Mouse (Mus musculus): ENCODE results near the gene Btnl10.
A peak's percentile ranks its signal among the peaks of the same experiment; 100 is the strongest.

Gene Btnl10

DNA sequence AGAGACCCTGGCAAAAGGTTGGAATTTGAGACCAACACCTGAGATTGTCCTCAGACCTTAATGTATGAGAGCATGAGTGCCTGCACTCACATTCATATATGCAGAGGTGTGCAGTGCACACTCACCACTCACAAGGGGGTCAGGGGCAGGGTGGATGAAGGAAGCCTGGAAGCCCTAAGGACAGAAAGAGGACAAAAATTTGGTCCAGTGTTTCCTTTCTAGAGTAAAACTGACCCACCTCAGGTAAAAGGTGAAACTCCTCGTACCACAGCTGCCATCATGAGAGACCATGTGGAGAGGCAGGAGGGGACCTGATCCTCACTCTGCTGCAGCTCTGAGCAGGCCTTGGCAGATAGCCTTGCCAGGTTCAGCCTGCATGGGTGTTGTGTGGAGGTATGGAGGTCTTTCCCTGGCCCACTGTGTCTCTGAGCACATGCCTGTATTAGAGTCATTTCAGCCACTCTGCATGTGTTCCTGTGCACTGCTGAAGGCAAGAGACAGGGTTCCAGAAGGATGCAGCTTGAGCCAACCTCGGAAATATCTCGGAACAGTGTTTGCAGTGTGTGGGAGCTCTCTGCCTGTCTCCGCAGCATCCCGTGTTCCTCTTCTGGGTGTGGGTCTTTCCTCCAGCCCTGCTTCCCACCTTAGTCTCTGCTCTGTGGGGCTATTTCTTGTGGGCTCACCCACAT lies 39.7 kb downstream of the Btnl10 start:
- no peak for ATAC-seq (ENCODE audit: insufficient number of reproducible peaks, low FRiP score, low TSS enrichment)

DNA sequence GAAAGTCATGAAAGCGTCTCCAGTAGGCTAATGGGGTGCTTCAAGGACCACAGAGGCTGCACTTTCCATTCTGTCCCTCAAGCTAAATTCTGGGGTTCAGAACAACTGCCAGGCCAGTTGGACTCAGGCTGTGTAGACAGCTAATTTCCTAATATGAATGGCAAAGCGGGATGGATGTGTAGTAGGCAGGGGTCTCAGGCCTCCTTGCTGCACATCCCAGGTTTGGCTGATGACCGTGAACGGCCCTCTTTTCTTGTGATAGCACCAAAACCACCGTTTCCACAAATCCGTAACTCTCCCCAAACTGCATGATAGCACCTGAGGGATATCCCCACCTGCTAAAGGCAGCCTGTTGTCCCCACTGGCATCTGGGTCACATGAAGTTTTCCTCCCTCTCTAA lies 40.8 kb downstream of the Btnl10 start:
- ATAC-seq (ENCODE audit: insufficient number of reproducible peaks, low FRiP score, low TSS enrichment): no peak

DNA sequence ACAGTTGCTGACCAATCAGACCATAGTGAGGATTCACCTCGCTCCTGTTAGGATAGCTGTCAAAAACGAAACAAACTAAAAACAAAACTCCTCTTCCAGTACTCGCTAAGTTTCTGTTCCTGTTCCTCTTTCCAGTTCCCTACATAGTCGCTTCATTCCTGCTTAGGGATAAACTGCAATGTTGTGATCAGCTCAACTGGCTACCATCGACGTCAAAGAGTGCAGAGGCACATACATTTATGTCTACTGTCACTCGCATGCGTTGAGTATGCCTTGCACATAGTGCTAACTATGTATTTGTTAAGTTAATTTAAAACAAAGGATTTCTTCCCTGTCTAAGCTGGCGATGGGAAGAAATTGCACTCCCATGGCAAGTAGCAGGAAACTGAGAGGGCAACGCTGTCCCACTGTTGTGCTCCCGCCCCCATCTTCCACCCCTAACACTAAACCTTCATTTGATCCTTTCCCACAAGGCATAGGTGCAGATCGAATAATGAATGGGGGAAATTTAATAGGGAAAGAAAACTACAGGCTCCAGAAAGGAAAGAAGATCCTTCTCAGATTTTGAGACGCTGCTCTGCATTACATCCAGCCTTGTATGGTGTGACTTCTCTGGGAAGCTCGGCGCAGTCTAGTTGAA lies 41.6 kb downstream of the Btnl10 start:
- no peak for ATAC-seq (ENCODE audit: insufficient number of reproducible peaks, low FRiP score, low TSS enrichment)

- ATAC-seq (ENCODE audit: insufficient number of reproducible peaks, low FRiP score, low TSS enrichment): peak; percentile 94
These were observed 42.3 kb downstream of the Btnl10 start for GRCm38 (mm10) chr11:58959921-58960465.

GRCm38 (mm10) chr11:58961364-58962177 lies 43.9 kb downstream of the Btnl10 start:
- no peak for ATAC-seq (ENCODE audit: insufficient number of reproducible peaks, low FRiP score, low TSS enrichment)

DNA sequence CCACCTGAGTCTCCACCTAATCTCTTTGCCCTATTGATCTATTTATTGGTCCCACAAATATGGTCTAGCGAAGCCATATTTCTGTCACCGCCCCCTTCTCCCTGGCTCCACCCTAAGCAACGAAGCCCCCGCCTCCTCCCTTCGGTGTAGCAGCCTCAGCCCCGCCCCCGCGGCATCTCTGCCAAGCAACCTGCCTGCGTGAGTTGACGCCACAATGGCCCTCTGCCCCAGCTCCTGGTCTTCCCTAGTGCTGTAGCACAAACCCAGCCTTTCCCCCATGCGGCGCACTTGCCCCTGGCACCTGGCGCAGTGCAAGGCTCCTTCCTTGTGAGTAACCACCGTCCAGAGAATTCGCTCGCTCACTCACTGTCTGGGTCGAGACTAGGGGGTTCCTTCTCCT lies 45.8 kb downstream of the Btnl10 start:
- ATAC-seq (ENCODE audit: insufficient number of reproducible peaks, low FRiP score, low TSS enrichment): no peak

GRCm38 (mm10) chr11:58964216-58964615 lies 46.5 kb downstream of the Btnl10 start:
- ATAC-seq (ENCODE audit: insufficient number of reproducible peaks, low FRiP score, low TSS enrichment): no peak

DNA sequence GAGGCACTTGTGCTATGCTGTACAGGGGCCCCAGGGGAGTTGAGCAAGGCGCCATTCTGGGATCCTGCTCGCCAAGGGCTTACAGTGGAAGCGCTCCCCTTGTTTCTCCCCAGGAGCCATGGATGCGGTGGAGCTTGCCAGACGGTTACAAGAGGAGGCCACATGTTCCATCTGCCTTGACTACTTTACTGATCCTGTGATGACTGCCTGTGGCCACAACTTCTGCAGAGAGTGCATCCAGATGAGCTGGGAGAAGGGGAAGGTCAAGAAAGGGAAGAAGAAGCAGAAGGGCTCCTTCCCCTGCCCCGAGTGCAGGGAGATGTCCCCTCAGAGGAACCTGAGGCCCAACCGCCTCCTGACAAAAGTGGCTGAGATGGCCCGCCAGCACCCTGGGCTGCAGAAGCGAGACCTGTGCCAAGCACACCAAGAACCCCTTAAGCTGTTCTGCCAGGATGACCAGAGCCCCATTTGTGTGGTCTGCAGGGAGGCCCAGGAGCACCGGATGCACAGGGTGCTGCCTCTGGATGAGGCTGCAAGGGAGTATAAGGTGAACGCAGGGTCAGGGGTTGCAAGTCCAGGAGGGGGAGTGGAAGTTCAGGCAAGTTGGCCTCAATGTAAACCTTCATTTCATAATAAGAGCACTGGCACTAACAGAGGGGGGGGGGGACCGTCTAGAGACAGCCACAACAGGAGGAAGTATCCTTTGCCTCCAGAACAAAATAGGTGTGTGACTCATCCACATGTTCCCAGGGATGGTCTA lies 47.5 kb downstream of the Btnl10 start:
- ATAC-seq (ENCODE audit: insufficient number of reproducible peaks, low FRiP score, low TSS enrichment): no peak

- no peak for ATAC-seq (ENCODE audit: insufficient number of reproducible peaks, low FRiP score, low TSS enrichment)
These were observed 49.6 kb downstream of the Btnl10 start for GRCm38 (mm10) chr11:58967346-58967745.

- no peak for ATAC-seq (ENCODE audit: insufficient number of reproducible peaks, low FRiP score, low TSS enrichment)
These were observed 50.8 kb downstream of the Btnl10 start for GRCm38 (mm10) chr11:58968551-58968950.

DNA sequence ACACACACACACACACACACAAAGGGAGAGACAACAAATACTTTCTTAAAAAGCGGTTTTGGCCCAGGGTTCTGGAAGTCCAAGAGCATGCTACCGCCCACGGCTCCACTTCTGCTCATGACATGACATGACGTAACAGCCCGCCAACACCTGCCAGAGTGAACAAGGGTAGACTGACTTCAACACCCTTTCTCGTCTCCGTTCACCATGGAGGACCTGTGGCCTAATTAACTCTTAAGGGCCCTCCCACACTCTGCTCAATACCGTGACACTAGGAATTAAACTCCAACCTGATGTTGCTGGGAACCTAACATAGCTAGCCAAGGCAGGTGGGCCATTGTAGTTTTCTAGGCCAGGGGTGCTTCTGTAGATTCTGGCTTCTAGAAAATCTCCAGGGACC lies 51.3 kb downstream of the Btnl10 start:
- ATAC-seq (ENCODE audit: insufficient number of reproducible peaks, low FRiP score, low TSS enrichment): no peak

DNA sequence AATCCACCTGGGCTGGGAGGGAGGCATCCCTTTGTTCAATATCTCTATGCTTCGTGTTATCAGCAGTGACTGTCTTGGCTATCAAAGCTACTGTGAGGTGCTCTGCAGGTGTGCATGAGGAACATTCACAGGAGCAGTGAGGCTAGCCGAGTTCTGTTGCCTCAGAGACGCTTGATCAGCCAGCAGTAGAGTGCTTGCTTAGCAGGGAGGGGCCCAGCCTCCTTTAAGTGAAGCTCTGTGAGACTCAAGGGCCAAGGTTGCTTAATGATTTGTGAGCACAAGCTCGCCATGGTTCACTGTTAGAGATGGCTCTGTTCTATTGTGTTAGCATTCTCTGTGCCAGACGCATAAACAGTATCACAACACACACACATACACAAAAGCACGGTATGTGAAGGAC lies 52.0 kb downstream of the Btnl10 start:
- no peak for ATAC-seq (ENCODE audit: insufficient number of reproducible peaks, low FRiP score, low TSS enrichment)

- no peak for ATAC-seq (ENCODE audit: insufficient number of reproducible peaks, low FRiP score, low TSS enrichment)
These were observed 53.3 kb downstream of the Btnl10 start for GRCm38 (mm10) chr11:58970831-58971530.

- no peak for ATAC-seq (ENCODE audit: insufficient number of reproducible peaks, low FRiP score, low TSS enrichment)
These were observed 54.1 kb downstream of the Btnl10 start for GRCm38 (mm10) chr11:58971796-58972195.

DNA sequence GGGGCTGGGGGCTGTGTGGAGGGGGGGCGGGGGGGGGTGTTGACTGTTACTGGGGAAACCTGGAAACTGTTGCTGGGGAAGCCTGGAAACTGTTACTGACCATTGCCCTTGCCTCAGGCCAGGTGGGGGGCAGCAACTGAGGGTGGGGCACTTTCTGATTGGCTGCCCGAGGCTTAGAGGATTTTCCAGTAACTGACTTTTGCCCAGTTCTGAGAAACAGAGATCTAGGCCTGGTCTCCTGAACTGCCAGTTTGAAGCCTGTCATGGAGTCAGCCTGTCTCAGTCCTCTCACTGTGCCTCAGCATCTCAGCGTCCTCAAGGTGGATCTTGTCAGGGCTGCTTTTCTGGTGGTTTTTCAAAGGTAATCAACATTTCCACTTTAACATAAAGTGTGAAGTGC lies 56.7 kb downstream of the Btnl10 start:
- no peak for ATAC-seq (ENCODE audit: insufficient number of reproducible peaks, low FRiP score, low TSS enrichment)

Data from cerebellum, adult (tissue).